Mouse (Mus musculus) C2C12 (cell line): ENCODE results near the gene Ap1b1. TPM values are rescaled to one million over a fixed set of nuclear protein-coding genes. Genes with fewer than 3 reads are reported as not detected.
"Not testable (repeated sequence)": the region's sequence is repeated elsewhere in the genome, so short reads cannot be mapped to it uniquely, and the experiment has no call there.

Experiments used
- H3K27me3 ChIP-seq: one replicate; pipeline ENCODE4 v1.6.1; 2011; ENCODE audit not compliant: control insufficient read depth, insufficient read depth, insufficient read length
- H3K36me3 ChIP-seq: one replicate; pipeline ENCODE4 v1.6.1; 2011; ENCODE audit not compliant: control insufficient read depth, insufficient read depth
- H3K4me3 ChIP-seq: one replicate; pipeline ENCODE4 v1.5.1; 2011; ENCODE audit warnings: mild to moderate bottlenecking, control low read depth; ENCODE audit not compliant: poor library complexity, insufficient read depth, severe bottlenecking
- H3K79me2 ChIP-seq: one replicate; pipeline ENCODE4 v1.6.1; 2011; ENCODE audit not compliant: control insufficient read depth, insufficient read depth
- H3K79me3 ChIP-seq: one replicate; pipeline ENCODE4 v1.6.1; 2011; ENCODE audit warnings: low read depth, control low read depth
- H3ac ChIP-seq: one replicate; pipeline ENCODE3; 2011; ENCODE audit warnings: low read depth; ENCODE audit not compliant: control insufficient read depth, insufficient read length
- CEBPB ChIP-seq: IDR thresholded peaks from one replicate; pipeline ENCODE4 v1.6.1; 2011; ENCODE audit warnings: low read depth, mild to moderate bottlenecking, control low read depth, moderate library complexity
- CTCF ChIP-seq: IDR thresholded peaks from one replicate; pipeline ENCODE4 v1.5.1; 2011; ENCODE audit not compliant: control insufficient read depth, insufficient read depth, insufficient read length
- FOSL1 ChIP-seq: IDR thresholded peaks from one replicate; pipeline ENCODE4 v1.8.0; 2011; ENCODE audit warnings: mild to moderate bottlenecking, low read length; ENCODE audit not compliant: poor library complexity, insufficient read depth, severe bottlenecking
- MAX ChIP-seq: IDR thresholded peaks from one replicate; pipeline ENCODE4 v1.6.1; 2011; ENCODE audit warnings: mild to moderate bottlenecking, control low read depth
- MYOD1 ChIP-seq: IDR thresholded peaks from one replicate; pipeline ENCODE4 v1.6.1; 2011; ENCODE audit warnings: low read depth; ENCODE audit not compliant: control insufficient read depth, insufficient read length
- MYOG ChIP-seq: IDR thresholded peaks from one replicate; pipeline ENCODE4 v1.6.1; 2011; ENCODE audit not compliant: control insufficient read depth, insufficient read length; ENCODE audit errors: extremely low read depth
- USF1 ChIP-seq: IDR thresholded peaks from one replicate; pipeline ENCODE4 v1.6.1; 2011; ENCODE audit warnings: low read depth, mild to moderate bottlenecking, control low read depth, moderate library complexity
- microRNA-seq: library from miRNA; unstranded; fragments of <30 nt; microRNA quantifications from one replicate; pipeline ENCODE4, GENCODE M21; 2019; ENCODE audit warnings: borderline microRNAs expressed
- polyA plus RNA-seq: library from polyadenylated mRNA; unstranded; fragments of >200 nt; fragmentation: generic; extraction: Trizol; gene quantifications from one replicate; pipeline ENCODE4 v1.2.1, GENCODE M21; 2012; ENCODE audit warnings: missing spikeins

Gene Ap1b1
- polyA plus RNA-seq, 1 experiment = 40.9 TPM

DNA sequence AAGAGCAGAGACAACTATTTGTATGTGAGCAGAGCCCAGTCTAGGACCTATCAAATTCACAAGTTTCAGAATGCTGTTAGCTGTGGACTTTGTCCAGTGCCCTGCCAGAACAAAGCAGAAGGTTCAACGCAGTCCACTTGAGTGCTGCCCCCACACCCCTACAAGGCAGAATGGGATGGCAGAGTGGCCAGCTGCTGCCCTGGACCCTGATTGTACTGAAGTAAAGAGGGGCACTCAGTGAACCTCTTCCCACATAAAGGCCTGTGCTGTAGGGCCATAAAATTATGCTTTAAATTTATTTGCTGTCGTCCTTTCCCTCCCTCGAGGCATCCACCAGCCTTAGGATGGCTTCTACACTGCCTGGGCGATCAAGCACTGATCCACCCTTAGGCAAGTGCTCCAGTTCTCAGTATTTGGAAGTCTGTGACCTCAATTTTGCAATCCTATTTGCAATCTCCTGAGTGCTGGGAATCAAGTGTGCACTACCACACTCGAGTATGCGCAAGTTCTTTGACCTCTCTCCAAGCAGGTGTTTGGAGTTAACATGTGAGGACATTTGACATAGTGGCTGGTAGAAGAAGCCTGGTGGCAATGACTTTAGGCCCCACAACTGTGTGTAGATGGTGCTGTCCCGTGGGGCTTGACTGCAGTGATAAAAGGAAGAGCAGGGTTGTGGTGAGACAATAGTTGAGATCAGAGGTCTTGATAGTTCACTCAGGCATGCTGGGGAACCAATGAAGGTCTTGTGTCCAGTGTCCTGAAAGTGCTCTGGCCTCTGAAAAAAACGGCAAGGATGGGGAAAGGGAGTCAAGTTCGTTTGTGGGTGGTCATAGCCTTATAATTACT, 81.7 kb downstream of the Ap1b1 start:
- Histone ChIP-seq H3ac (no peak overlapping the region), H3K36me3 (peaks cover 54% of the 10 kb centered on the region), H3K79me2 (peaks cover 30% of the 10 kb centered on the region), H3K79me3 (peaks cover 10% of the 10 kb centered on the region), H3K27me3 (no peaks in the 10 kb centered on the region), H3K4me3 (no peak overlapping the region)
- no peak for TF ChIP-seq MYOD1
- TF ChIP-seq CEBPB = no peak
- no peak for TF ChIP-seq FOSL1
- TF ChIP-seq CTCF = no peak
- TF ChIP-seq MYOG = no peak
- no peak for TF ChIP-seq USF1
- TF ChIP-seq MAX = no peak

DNA sequence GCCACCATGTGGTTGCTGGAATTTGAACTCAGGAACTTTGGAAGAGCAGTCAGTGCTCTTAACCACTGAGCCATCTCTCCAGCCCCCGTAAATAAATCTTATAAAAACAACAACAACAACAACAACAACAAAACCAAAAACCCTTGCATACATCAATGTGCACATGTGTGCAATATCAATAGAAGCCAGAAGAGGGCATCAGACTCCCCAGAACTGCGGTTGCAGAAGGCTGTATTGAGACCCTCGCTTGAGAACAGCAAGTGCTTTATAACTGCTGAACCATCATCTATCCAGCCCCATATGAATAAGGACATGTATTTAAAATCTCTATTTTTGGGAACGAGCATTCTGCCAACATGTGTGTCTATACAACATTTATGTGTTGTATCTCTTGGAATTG, 88.3 kb downstream of the Ap1b1 start:
- H3K36me3 ChIP-seq = peaks cover 87% of the 10 kb centered on the region
- H3ac ChIP-seq = no peak overlapping the region

DNA sequence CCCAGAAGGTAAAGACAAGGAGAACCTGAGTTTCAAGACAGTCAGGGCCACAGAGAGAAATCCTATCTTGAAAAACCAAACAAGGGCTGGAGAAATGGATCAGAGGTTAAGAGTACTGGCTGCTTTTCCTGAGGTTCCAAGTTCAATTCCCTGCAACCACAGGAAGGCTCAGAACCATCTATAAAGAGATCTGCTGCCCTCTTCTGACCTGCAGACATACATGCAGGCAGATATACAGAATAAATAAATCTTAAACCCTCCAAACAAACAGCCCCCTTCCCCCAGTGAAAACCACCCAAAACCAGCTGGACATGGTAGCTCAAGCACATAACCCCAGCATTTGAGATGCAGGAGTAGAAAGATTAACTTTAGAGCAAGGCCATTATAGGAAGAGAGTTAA, 89.1 kb downstream of the Ap1b1 start:
- no peak overlapping the region for H3K4me3 ChIP-seq
- H3K79me2 ChIP-seq = peaks cover 77% of the 10 kb centered on the region
- no peaks in the 10 kb centered on the region for H3K27me3 ChIP-seq
- TF ChIP-seq MYOD1 (no peak), USF1 (no peak), CEBPB (no peak), MAX (no peak), CTCF (no peak), MYOG (no peak), FOSL1 (no peak)
- H3ac ChIP-seq = no peak overlapping the region
- H3K79me3 ChIP-seq = peaks cover 43% of the 10 kb centered on the region
- peaks cover 89% of the 10 kb centered on the region for H3K36me3 ChIP-seq

More for the DNA sequence above, 88.3 kb downstream of the Ap1b1 start:
- no peak overlapping the region for H3K4me3 ChIP-seq
- H3K79me3 ChIP-seq = peaks cover 35% of the 10 kb centered on the region
- H3K79me2 ChIP-seq = peaks cover 68% of the 10 kb centered on the region
- TF ChIP-seq USF1 = no peak
- no peak for TF ChIP-seq MAX
- TF ChIP-seq MYOD1 = no peak
- no peak for TF ChIP-seq MYOG
- no peak for TF ChIP-seq FOSL1
- no peak for TF ChIP-seq CTCF
- no peak for TF ChIP-seq CEBPB
- H3K27me3 ChIP-seq = no peaks in the 10 kb centered on the region

DNA sequence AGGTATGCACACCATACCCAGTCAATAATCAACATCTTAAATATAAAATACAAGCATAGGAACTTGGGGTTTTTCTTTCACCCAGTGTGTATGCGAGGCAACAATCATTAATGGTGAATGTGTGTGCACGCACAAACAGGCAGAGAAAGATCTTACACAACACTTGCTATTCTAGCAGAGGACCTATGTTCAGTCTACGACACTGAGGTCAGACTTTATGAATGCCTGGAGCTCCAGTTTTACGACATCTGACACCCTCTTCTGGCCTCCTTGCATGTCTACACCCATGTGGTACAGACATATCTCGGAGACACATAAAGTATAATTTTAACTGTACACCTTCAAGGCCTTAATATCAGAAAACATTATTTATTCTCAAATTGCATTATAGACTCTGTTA, 90.2 kb downstream of the Ap1b1 start:
- not testable (repeated sequence) for H3ac ChIP-seq, H3K27me3 ChIP-seq, H3K4me3 ChIP-seq
- H3K79me2 ChIP-seq = peaks cover 87% of the 10 kb centered on the region
- H3K36me3 ChIP-seq = peaks cover 88% of the 10 kb centered on the region
- peaks cover 51% of the 10 kb centered on the region for H3K79me3 ChIP-seq

DNA sequence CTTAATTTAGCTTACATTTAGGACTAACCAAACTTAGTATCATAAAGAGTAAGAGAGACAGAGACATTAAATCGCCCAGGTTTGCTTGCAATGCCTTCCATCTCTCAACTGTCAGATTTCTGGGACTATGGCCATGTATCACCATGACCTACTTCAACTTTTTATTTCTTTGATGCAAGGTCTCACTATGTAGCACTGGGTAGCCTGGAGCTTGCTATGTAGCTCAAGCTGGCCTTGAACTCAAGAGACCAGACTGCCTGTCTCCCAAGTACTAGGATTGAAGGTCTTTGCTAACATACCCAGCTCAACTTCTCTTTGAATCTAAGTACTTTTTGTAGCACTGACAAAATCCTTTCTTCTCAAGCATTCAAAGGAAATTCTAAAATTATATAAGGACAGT, 102.5 kb downstream of the Ap1b1 start:
- no peak overlapping the region for H3ac ChIP-seq
- peaks cover 100% of the 10 kb centered on the region for H3K79me2 ChIP-seq
- no peak overlapping the region for H3K4me3 ChIP-seq
- TF ChIP-seq CEBPB (no peak), USF1 (no peak), MYOD1 (no peak), MAX (no peak), CTCF (no peak)
- H3K27me3 ChIP-seq = no peaks in the 10 kb centered on the region
- H3K36me3 ChIP-seq = peaks cover 99% of the 10 kb centered on the region
- peaks cover 88% of the 10 kb centered on the region for H3K79me3 ChIP-seq

DNA sequence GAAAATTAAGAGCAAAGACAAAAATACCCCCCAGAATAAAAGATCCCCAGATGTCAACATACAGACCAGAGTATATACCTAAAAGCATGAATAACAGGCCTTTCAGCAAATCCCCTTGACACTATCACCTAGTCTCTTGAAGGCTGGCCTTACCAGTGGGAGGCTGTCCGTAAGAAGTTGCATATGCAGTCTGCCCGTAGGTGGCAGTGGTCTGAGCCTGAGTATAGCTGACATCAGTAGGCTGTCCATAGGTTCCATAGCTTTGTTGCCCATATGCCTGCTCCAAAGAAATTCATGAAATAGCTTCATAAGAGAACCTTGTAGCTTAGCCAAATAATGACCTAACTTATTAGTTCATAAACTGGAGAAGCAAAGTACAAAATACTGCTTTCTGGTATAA, 105.1 kb downstream of the Ap1b1 start:
- Histone ChIP-seq H3K36me3 (peaks cover 97% of the 10 kb centered on the region), H3K4me3 (no peak overlapping the region)
- no peak for TF ChIP-seq MYOG
- TF ChIP-seq CTCF = no peak
- TF ChIP-seq MYOD1 = no peak
- TF ChIP-seq CEBPB = no peak
- no peak for TF ChIP-seq MAX
- no peak for TF ChIP-seq FOSL1
- TF ChIP-seq USF1 = no peak

More for the DNA sequence above, 105.1 kb downstream of the Ap1b1 start:
- H3ac ChIP-seq = no peak overlapping the region
- peaks cover 94% of the 10 kb centered on the region for H3K79me3 ChIP-seq
- peaks cover 100% of the 10 kb centered on the region for H3K79me2 ChIP-seq
- H3K27me3 ChIP-seq = no peaks in the 10 kb centered on the region

Small RNAs within 50 kb of the gene (microRNA-seq; reads per million reads assigned to microRNA genes)
- gene Gm47296 = 0.12 reads per million

Other genes starting within 250 kb of the Ap1b1 start
- 0.06 TPM for gene Cabp7, start 240.0 kb upstream of the Ap1b1 start, polyA plus RNA-seq
- 36.2 TPM for gene Nf2, start 137.3 kb upstream of the Ap1b1 start, polyA plus RNA-seq
- gene Nipsnap1, start 112.9 kb upstream of the Ap1b1 start, polyA plus RNA-seq = 15.1 TPM
- gene Thoc5, start 91.5 kb upstream of the Ap1b1 start, polyA plus RNA-seq = 44.1 TPM
- gene Nefh, start 38.8 kb upstream of the Ap1b1 start, polyA plus RNA-seq = 0.02 TPM
- 1.0 TPM for gene Rasl10a, start 71.3 kb downstream of the Ap1b1 start, polyA plus RNA-seq
- 104 TPM for gene Gas2l1, start 78.5 kb downstream of the Ap1b1 start, polyA plus RNA-seq
- gene Rhbdd3, start 112.1 kb downstream of the Ap1b1 start, polyA plus RNA-seq = 12.0 TPM
- gene Ewsr1, start 112.4 kb downstream of the Ap1b1 start, polyA plus RNA-seq = 178 TPM
- gene Emid1, start 165.4 kb downstream of the Ap1b1 start, polyA plus RNA-seq = 0.02 TPM